Mouse (Mus musculus) hindbrain, embryonic 15.5 days (tissue): ENCODE results near the gene Slbp. TPM values are rescaled to one million over a fixed set of nuclear protein-coding genes. Genes with fewer than 3 reads are reported as not detected.

Experiments used
- ATAC-seq: fragments of 200-750 bp; cut with Nextera tagmentation; 2 replicates; pipeline ENCODE4 v1.8.0; 2017; ENCODE audit warnings: low read depth, moderate number of reproducible peaks, moderate TSS enrichment; ENCODE audit not compliant: low FRiP score
- H3K27ac ChIP-seq: fragments of 300-500 bp; sonication (generic); replicated peaks from 2 replicates; pipeline ENCODE4 v1.5.1; 2015; ENCODE audit warnings: mild to moderate bottlenecking, inconsistent platforms
- H3K27me3 ChIP-seq: fragments of 300-500 bp; sonication (generic); 2 replicates; pipeline ENCODE4 v1.6.1; 2015; ENCODE audit warnings: control low read depth, inconsistent platforms
- H3K36me3 ChIP-seq: fragments of 300-500 bp; sonication (generic); 2 replicates; pipeline ENCODE4 v1.6.1; 2015; ENCODE audit warnings: control low read depth, inconsistent platforms
- H3K4me1 ChIP-seq: fragments of 300-500 bp; sonication (generic); replicated peaks from 2 replicates; pipeline ENCODE4 v1.6.1; 2015; ENCODE audit warnings: control low read depth, inconsistent platforms
- H3K4me2 ChIP-seq: fragments of 300-500 bp; sonication (generic); 2 replicates; pipeline ENCODE4 v1.6.1; 2015; ENCODE audit warnings: moderate library complexity, mild to moderate bottlenecking, inconsistent platforms
- H3K4me3 ChIP-seq: fragments of 300-500 bp; sonication (generic); 2 replicates; pipeline ENCODE4 v1.5.1; 2015; ENCODE audit warnings: mild to moderate bottlenecking, inconsistent platforms
- H3K9ac ChIP-seq: fragments of 300-500 bp; sonication (generic); 2 replicates; pipeline ENCODE4 v1.6.1; 2015; ENCODE audit warnings: inconsistent platforms
- H3K9me3 ChIP-seq: fragments of 300-500 bp; sonication (generic); 2 replicates; pipeline ENCODE4 v1.6.1; 2016; ENCODE audit warnings: control low read depth, inconsistent platforms
- WGBS: fragments of 180-500 bp; shearing (Covaris S2); methylation state at CpG from one replicate; pipeline ENCODE4 v1.1.7; 2015; 5-methylcytosine and 5-hydroxymethylcytosine counted together
- polyA plus RNA-seq: library from polyadenylated mRNA; unstranded; fragments of >200 nt; fragmentation: Nextera tagmentation; extraction: Ambion mirVana; gene quantifications from 2 replicates; pipeline ENCODE4 v1.2.1, GENCODE M21; 2015

Slbp gene
- polyA plus RNA-seq = 118 and 127 TPM in 2 replicates

DNA sequence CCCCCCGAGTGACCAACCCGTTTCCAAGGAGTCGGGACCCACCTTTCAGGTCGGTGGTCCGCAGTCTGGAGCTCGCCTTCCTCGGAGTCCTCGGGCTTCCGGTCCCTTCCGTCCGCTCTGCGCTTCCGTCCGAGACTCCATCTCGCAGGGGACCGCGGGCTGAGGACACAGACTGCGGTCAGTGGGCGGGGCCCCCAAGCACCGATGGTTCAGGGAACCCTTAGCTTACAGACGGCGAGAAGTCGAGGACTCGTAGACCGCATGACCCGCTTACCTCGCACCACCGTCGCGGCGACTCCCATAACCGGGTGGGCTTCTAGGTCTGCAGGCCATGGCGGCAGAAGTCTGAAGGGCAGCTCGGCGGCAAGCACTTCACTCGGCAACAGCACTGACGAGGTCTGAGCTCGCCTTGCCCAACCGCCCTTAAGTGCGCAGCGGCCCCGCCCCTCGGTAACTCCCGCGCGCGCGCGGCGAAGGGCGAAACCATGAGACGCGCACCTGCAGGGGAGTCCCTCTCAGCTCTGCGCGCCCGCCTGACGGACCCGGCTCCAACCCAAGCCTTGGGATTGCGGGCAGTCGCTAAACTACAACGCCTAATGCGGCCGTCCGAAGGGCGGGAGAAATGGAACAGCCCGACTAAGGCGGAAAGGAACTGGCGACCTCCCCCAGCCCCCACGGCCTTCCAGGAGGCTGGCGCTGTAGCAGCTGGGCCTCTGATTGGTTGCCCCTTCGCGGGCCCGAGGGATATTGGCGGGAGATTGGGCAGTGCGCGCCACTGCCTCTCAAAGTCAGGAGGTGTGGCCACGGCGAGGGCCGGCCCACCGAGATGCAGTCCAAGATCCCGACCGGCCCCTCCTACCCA is at the start of gene Slbp:
TSS of gene Slbp (minus strand) at position 654 of the 862 bp plus-strand sequence.
- peak within 1 kb of the TSS; percentile 75 for H3K9ac ChIP-seq
- peak; percentile 97 for ATAC-seq
- H3K27me3 ChIP-seq = no peaks in the 10 kb centered on the region
- peaks cover 17% of the 10 kb centered on the region for H3K36me3 ChIP-seq
- under 1% methylated on average over 76 of the region's 82 CpGs for WGBS
- peak within 1 kb of the TSS; percentile 72 for H3K4me2 ChIP-seq
- peaks cover 39% of the 10 kb centered on the region for H3K4me1 ChIP-seq
- peak within 1 kb of the TSS; percentile 97 for H3K27ac ChIP-seq
- no peaks in the 10 kb centered on the region for H3K9me3 ChIP-seq
- peak within 1 kb of the TSS; percentile 71 for H3K4me3 ChIP-seq

DNA sequence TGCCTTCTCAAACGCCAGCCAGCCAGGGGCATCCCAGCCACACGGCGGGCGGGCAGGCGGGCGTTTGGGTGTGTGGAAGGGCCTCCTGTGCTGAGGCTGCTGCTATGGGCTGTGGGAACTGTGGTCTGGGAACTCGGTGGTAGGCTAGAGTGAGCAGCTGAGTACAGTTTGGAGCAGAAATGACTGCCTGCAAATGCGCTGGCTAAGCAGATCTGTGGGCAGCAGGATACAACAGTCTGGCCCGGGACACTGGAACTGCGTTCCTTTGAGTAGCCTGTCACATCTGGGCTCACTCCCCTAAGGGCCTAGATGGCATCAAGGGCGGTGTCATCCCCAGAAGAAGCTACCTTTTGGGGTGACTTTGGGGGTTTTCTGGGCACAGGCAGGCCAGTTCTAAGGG is 49.5 kb upstream of the Slbp start:
- Histone ChIP-seq H3K4me3 (no peak overlapping the region), H3K4me1 (peaks cover 31% of the 10 kb centered on the region), H3K9ac (no peak overlapping the region), H3K27me3 (no peaks in the 10 kb centered on the region), H3K36me3 (no peaks in the 10 kb centered on the region), H3K9me3 (no peaks in the 10 kb centered on the region), H3K27ac (no peak overlapping the region; the same call in 1 of the 2 replicates), H3K4me2 (no peak overlapping the region)
- no peak for ATAC-seq
- 79% methylated on average over 11 of the region's 11 CpGs for WGBS

DNA sequence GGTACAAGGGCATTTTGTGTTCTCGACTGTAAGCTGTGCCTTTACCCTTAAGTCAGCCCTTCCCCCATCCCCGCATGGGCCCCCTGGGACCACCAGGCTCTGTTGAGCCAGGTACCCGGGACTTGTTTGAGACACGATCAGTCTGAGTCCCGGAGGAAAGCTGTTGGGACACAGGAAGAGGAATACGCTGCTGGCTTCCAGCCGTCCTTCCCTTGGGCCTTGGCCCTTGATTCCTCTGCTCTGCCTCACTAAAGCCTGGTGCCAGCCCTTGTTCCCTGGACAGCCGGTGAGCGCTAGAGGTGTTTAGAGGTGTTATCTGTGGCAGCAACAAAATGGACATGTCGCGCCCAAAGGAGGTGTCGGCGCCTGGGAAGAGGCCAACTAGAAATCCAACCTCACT is 47.6 kb upstream of the Slbp start:
- Histone ChIP-seq H3K9ac (no peak overlapping the region), H3K36me3 (no peaks in the 10 kb centered on the region), H3K27me3 (peaks cover 11% of the 10 kb centered on the region), H3K4me3 (no peak overlapping the region), H3K27ac (peak overlapping the region; percentile 13; the same call in 1 of the 2 replicates), H3K4me2 (no peak overlapping the region), H3K4me1 (peaks cover 42% of the 10 kb centered on the region), H3K9me3 (no peaks in the 10 kb centered on the region)
- no peak for ATAC-seq
- 54% methylated on average over 13 of the region's 13 CpGs for WGBS

DNA sequence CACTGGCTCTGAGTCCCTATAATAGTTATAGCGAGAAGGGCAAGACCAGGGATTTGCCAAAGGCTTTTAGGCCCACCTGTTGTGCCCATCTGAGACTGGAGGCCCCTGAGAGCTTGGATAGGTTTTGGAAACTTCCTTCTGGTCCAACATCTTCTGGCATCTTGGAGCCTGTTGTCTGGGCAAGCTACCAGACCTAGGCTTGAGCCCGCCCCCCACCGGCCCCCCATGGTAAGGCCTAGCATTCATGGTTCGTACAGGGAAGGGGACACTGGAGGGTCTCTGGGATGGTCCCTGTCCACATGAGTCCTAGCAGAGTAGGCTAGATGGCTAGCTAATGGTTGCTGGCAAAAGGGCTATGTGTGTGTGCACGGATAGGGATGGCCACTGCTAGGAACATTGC is 46.3 kb upstream of the Slbp start:
- 73% methylated on average over 5 of the region's 5 CpGs for WGBS
- peaks cover 17% of the 10 kb centered on the region for H3K27me3 ChIP-seq
- peak overlapping the region; percentile 67; the same call in 1 of the 2 replicates for H3K27ac ChIP-seq
- ATAC-seq = no peak
- no peaks in the 10 kb centered on the region for H3K9me3 ChIP-seq
- peaks cover 40% of the 10 kb centered on the region for H3K4me1 ChIP-seq
- H3K36me3 ChIP-seq = no peaks in the 10 kb centered on the region
- H3K4me2 ChIP-seq = no peak overlapping the region
- H3K4me3 ChIP-seq = no peak overlapping the region
- no peak overlapping the region for H3K9ac ChIP-seq

DNA sequence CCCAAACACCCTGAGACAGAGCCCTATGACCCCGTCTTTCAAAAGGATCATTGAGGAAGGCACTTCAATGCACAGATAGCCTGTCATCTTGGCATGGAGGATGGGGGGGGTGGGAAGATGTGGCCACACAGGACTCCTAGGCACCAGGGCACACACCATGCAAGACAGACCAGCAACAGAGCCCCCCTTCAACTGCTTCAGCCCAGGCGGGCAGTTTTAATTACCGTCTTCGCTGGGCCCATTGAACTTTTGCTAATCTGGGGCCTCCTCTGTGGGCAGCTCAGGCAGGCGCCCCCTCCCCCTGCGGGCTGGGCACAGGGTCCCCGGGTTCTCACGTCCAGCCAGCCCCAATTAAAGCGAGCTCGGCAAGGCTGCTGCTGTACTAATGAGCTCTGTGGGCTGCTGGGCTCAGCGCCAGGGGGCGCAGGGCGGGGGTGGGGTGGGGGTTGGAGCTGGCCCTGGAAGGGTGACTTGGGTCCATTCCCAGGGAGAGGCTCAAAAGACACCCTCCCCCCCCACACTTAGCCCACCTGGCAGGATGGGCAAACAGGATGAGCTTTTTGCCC is 45.7 kb upstream of the Slbp start:
- peak; percentile 57 for ATAC-seq
- 14% methylated on average over 13 of the region's 13 CpGs for WGBS
- Histone ChIP-seq H3K27ac (peak overlapping the region; percentile 67), H3K36me3 (no peaks in the 10 kb centered on the region), H3K9me3 (no peaks in the 10 kb centered on the region), H3K27me3 (peaks cover 17% of the 10 kb centered on the region), H3K4me3 (no peak overlapping the region), H3K9ac (no peak overlapping the region), H3K4me2 (no peak overlapping the region), H3K4me1 (peaks cover 40% of the 10 kb centered on the region)

DNA sequence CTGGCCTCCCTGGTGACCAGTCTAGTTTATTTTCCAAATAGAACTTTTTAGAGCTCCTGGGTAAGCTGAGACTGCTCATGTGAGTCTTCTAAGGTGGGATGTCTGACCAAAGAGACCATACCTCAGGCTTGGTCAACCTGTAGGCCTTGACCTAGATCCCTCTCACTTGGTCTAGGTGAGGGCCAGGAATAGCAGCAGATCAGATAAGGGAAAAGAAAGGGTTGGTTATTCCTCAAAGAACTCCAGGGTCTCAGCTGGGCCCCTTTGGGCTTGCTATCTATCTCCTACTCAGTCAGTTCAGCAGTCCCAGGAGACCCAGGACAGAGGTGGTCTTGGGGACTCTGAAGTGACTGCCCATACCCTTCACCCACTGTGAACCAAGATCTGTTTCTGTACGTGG is 45.2 kb upstream of the Slbp start:
- peak overlapping the region; percentile 53 for H3K27ac ChIP-seq
- no peaks in the 10 kb centered on the region for H3K36me3 ChIP-seq
- H3K4me2 ChIP-seq = no peak overlapping the region
- H3K27me3 ChIP-seq = peaks cover 17% of the 10 kb centered on the region
- 19% methylated on average over 1 of the region's 1 CpGs for WGBS
- peaks cover 44% of the 10 kb centered on the region for H3K4me1 ChIP-seq
- no peak overlapping the region for H3K9ac ChIP-seq
- no peak for ATAC-seq
- H3K9me3 ChIP-seq = no peaks in the 10 kb centered on the region
- H3K4me3 ChIP-seq = no peak overlapping the region

DNA sequence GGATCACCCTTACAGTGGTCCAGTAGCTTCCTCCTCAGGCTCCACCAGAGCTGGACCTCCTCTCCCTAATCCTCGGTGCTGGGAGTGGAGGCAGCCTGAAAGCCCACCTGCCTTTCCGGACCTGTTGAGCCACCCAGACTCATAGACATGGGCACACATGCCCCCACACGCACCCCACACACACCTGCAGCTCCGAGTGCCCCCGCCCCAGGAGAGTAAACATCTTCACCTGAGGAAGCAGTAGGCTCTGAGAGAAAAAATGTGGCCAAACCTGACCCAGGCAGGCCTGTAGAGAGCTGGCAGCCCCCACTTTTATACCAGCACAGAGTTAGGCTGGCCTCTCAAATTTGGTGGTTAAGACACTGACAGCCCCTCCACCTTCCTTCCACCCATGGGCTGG is 44.1 kb upstream of the Slbp start:
- Histone ChIP-seq H3K9ac (no peak overlapping the region), H3K4me3 (no peak overlapping the region), H3K27ac (no peak overlapping the region), H3K4me2 (no peak overlapping the region), H3K27me3 (peaks cover 17% of the 10 kb centered on the region), H3K36me3 (no peaks in the 10 kb centered on the region), H3K4me1 (peaks cover 47% of the 10 kb centered on the region), H3K9me3 (no peaks in the 10 kb centered on the region)
- ATAC-seq = no peak
- 59% methylated on average over 5 of the region's 5 CpGs for WGBS

DNA sequence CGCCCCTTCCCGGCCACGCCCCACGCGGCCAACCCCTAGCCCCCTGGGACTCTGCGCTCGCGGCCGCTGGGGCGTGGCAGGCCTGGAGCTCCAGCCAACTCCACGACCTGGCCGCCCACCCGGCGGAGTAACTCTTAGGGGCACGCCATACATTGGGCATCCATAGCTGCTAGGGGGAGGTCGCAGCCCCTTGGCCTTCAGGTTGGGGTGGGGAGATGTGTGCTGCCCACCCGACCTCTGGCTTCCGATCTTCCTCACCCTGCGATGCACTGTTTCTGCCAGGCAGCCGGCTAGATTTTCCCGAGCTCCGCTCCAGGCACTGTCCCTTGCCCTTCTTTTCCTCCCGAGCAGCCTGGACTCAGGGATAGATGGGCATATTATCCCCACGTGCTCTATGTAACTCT is 43.3 kb upstream of the Slbp start:
- Histone ChIP-seq H3K27ac (peak overlapping the region; percentile 54; the same call in 1 of the 2 replicates), H3K4me1 (peaks cover 47% of the 10 kb centered on the region), H3K9me3 (no peaks in the 10 kb centered on the region), H3K36me3 (no peaks in the 10 kb centered on the region), H3K9ac (peak overlapping the region; percentile 15), H3K27me3 (peaks cover 20% of the 10 kb centered on the region), H3K4me2 (peak overlapping the region; percentile 83), H3K4me3 (peak overlapping the region; percentile 40)
- no peak for ATAC-seq
- 4% methylated on average over 24 of the region's 24 CpGs for WGBS

DNA sequence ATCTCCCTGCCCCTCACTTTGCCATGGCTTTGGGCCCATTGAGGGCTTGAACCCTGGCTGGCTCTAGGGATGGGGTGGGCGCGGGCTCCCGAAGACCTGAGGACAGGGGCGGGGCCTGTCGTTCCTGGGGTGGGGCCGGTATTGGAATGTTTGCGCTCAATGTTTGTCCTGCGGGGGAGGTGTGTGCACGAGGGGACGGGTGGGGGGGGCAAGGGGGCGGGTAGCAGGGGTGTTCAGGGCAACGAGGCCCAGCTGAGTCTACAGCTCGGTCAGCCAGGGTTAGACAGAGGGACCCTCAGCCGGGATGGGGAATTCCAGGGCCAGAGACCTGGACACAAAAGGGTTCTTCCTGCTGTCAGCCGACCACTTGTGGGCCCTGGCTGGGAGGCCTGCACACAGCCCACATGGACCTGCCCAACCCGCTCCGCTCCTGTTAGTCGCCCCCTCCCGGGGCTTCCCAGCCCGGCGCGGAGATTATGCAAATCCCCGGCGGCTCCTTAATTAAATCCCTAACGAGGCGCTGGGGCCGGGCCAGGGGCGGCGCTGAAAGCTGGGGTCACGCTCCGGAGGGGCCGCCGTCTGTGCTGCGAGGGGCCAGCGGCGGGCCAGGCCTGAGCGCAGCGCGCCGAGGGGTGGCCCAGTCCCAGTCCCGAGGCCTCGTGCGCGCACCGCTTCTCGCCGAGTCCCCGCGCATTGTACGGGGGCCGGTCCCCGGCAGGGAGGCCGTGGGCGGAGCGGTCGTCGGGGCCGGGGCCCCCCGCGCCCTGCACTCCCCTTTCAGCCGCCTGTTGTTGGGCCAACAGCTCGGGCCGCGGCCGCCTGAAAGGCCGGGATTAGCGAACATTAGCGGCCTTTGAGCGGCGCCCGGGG is 42.7 kb upstream of the Slbp start:
- Histone ChIP-seq H3K4me2 (peak overlapping the region; percentile 83), H3K4me3 (peak overlapping the region; percentile 40), H3K27me3 (peaks cover 21% of the 10 kb centered on the region), H3K9me3 (no peaks in the 10 kb centered on the region), H3K9ac (peak overlapping the region; percentile 15), H3K4me1 (peaks cover 51% of the 10 kb centered on the region), H3K27ac (peak overlapping the region; percentile 54; the same call in 1 of the 2 replicates), H3K36me3 (no peaks in the 10 kb centered on the region)
- ATAC-seq = peak; percentile 65
- WGBS = 2% methylated on average over 63 of the region's 71 CpGs

DNA sequence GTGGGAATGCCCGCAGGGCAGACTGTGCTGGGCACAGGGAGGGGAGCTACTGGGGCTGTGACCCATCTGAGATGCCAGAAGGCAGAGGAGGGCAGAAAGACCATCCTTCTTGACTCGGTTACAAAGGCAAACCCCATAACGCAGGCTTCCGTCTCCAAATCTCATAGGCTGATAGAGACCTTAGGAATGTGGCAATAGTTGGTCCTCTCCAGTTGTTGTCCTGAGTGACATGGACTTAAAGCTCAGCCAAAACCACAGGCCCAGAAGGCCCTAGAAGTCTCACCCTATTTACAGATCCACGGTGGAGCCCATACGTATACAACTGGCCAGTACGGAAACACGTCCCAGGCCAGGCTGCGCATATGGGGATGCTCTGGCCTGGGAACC is 42.1 kb upstream of the Slbp start:
- H3K27me3 ChIP-seq = peaks cover 21% of the 10 kb centered on the region
- H3K4me1 ChIP-seq = peaks cover 57% of the 10 kb centered on the region
- H3K9me3 ChIP-seq = no peaks in the 10 kb centered on the region
- no peak for ATAC-seq
- no peak overlapping the region for H3K9ac ChIP-seq
- H3K4me2 ChIP-seq = peak overlapping the region; percentile 83; the same call in 1 of the 2 replicates
- no peak overlapping the region for H3K4me3 ChIP-seq
- WGBS = 38% methylated on average over 9 of the region's 9 CpGs
- H3K27ac ChIP-seq = no peak overlapping the region
- H3K36me3 ChIP-seq = no peaks in the 10 kb centered on the region

DNA sequence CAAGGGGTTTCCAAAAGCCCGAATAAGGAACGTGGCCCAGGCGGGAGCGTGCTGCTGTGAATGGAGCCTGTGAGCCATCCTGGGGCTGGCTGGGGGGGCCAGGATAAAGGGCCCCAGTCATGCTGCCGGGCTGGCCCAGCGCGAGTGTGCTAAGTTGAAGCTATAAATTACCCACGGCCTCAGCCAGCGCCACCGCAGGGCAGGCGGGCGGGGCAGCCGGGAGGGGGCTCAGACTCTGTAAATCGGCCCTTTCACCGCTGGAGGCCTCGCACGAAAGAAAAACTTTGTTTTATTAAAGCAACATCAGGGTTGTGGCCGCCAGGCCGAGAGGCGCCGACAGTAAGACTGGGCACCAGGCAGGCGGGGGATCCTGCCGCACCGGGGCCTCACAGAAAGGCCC is 40.0 kb upstream of the Slbp start:
- Histone ChIP-seq H3K4me1 (peaks cover 56% of the 10 kb centered on the region), H3K4me2 (no peak overlapping the region), H3K27me3 (peaks cover 21% of the 10 kb centered on the region), H3K9ac (no peak overlapping the region), H3K36me3 (no peaks in the 10 kb centered on the region), H3K9me3 (no peaks in the 10 kb centered on the region), H3K27ac (peak overlapping the region; percentile 56), H3K4me3 (no peak overlapping the region)
- ATAC-seq = no peak
- 3% methylated on average over 24 of the region's 24 CpGs for WGBS
